Mouse (Mus musculus) limb, embryonic 11.5 days (tissue): ENCODE data around the gene Cfap97. TPM values are rescaled to one million over a fixed set of nuclear protein-coding genes. Genes with fewer than 3 reads are reported as not detected.
"Not testable (repeated sequence)": the region's sequence is repeated elsewhere in the genome, so short reads cannot be mapped to it uniquely, and the experiment has no call there.

Source experiments
- ATAC-seq: fragments of 200-750 bp; cut with Nextera tagmentation; 2 replicates; pipeline ENCODE4 v1.8.0; 2017; ENCODE audit warnings: low read depth; ENCODE audit not compliant: insufficient number of reproducible peaks, low FRiP score, low TSS enrichment
- DNase-seq: peaks from one replicate; pipeline ENCODE4 v3.0.0-alpha.2; 2015; ENCODE audit warnings: low spot score
- H3K27ac ChIP-seq: fragments of 300-500 bp; sonication (generic); replicated peaks from 2 replicates; pipeline ENCODE4 v1.5.1; 2014; ENCODE audit warnings: low read depth, mild to moderate bottlenecking, low read length
- H3K27me3 ChIP-seq: fragments of 300-500 bp; sonication (generic); 2 replicates; pipeline ENCODE4 v1.6.1; 2014; ENCODE audit warnings: mild to moderate bottlenecking, low read length, mixed read lengths; ENCODE audit not compliant: control insufficient read depth, insufficient read depth
- H3K36me3 ChIP-seq: fragments of 300-500 bp; sonication (generic); 2 replicates; pipeline ENCODE4 v1.6.1; 2014; ENCODE audit warnings: mild to moderate bottlenecking, low read length, moderate library complexity, mixed read lengths; ENCODE audit not compliant: control insufficient read depth, insufficient read depth
- H3K4me1 ChIP-seq: fragments of 300-500 bp; sonication (generic); 2 replicates; pipeline ENCODE4 v1.6.1; 2014; ENCODE audit warnings: low read length, mixed read lengths; ENCODE audit not compliant: control insufficient read depth, insufficient read depth
- H3K4me2 ChIP-seq: fragments of 300-500 bp; sonication (generic); 2 replicates; pipeline ENCODE4 v1.6.1; 2014; ENCODE audit warnings: low read depth, mild to moderate bottlenecking, moderate library complexity; ENCODE audit not compliant: severe bottlenecking
- H3K4me3 ChIP-seq: fragments of 300-500 bp; sonication (generic); 2 replicates; pipeline ENCODE4 v1.5.1; 2014; ENCODE audit warnings: low read depth, low read length
- H3K9ac ChIP-seq: fragments of 300-500 bp; sonication (generic); 2 replicates; pipeline ENCODE4 v1.6.1; 2014; ENCODE audit warnings: mild to moderate bottlenecking, low read length
- H3K9me3 ChIP-seq: fragments of 300-500 bp; sonication (generic); 2 replicates; pipeline ENCODE4 v1.6.1; 2016; ENCODE audit warnings: low read length; ENCODE audit not compliant: control insufficient read depth
- WGBS: fragments of 180-500 bp; shearing (Covaris S2); extraction: QIAGEN DNeasy Blood & Tissue Kit; methylation state at CpG from one replicate; pipeline ENCODE4 v1.1.7; 2014; 5-methylcytosine and 5-hydroxymethylcytosine counted together
- polyA plus RNA-seq: library from polyadenylated mRNA; unstranded; fragments of >200 nt; fragmentation: Nextera tagmentation; extraction: Ambion mirVana; gene quantifications from 2 replicates; pipeline ENCODE4 v1.2.1, GENCODE M21; 2014

Gene Cfap97
- 24.5 and 25.8 TPM in 2 replicates for polyA plus RNA-seq

- Histone ChIP-seq H3K4me3 (peak within 1 kb of the TSS; percentile 78), H3K27ac (no peak within 1 kb of the TSS), H3K9me3 (no peaks in the 10 kb centered on the region), H3K9ac (peak within 1 kb of the TSS; percentile 71), H3K4me2 (peak within 1 kb of the TSS; percentile 97), H3K4me1 (peaks cover 3% of the 10 kb centered on the region), H3K27me3 (no peaks in the 10 kb centered on the region), H3K36me3 (no peaks in the 10 kb centered on the region)
- 1% methylated on average over 45 of the region's 75 CpGs for WGBS
- peak; percentile 68 for DNase-seq
- ATAC-seq = peak; percentile 73
These were observed at the start of gene Cfap97 for GRCm38 (mm10) chr8:46151202-46152062. Gene Cfap97 (plus strand): TSS chr8:46151771.

GRCm38 (mm10) chr8:46103434-46103833, 48.1 kb upstream of the Cfap97 start:
- Histone ChIP-seq H3K27me3 (no peaks in the 10 kb centered on the region), H3K4me3 (no peak overlapping the region), H3K36me3 (no peaks in the 10 kb centered on the region), H3K4me2 (no peak overlapping the region), H3K4me1 (no peaks in the 10 kb centered on the region; the same call in 1 of the 2 replicates), H3K9ac (no peak overlapping the region), H3K27ac (no peak overlapping the region), H3K9me3 (no peaks in the 10 kb centered on the region)
- no peak for ATAC-seq
- DNase-seq = no peak
- WGBS = 95% methylated on average over 11 of the region's 11 CpGs

- ATAC-seq = no peak
These were observed 43.9 kb upstream of the Cfap97 start for GRCm38 (mm10) chr8:46107690-46108089.

GRCm38 (mm10) chr8:46113421-46114170, 38.0 kb upstream of the Cfap97 start:
- H3K9me3 ChIP-seq, H3K4me3 ChIP-seq, DNase-seq, H3K4me1 ChIP-seq, H3K4me2 ChIP-seq, H3K27me3 ChIP-seq, ATAC-seq, H3K9ac ChIP-seq, H3K27ac ChIP-seq, H3K36me3 ChIP-seq: not testable (repeated sequence)

More at GRCm38 (mm10) chr8:46107690-46108089, 43.9 kb upstream of the Cfap97 start:
- no peaks in the 10 kb centered on the region for H3K27me3 ChIP-seq
- no peak for DNase-seq
- no peaks in the 10 kb centered on the region for H3K36me3 ChIP-seq
- no peak overlapping the region for H3K27ac ChIP-seq
- no peaks in the 10 kb centered on the region for H3K9me3 ChIP-seq
- no peaks in the 10 kb centered on the region; the same call in 1 of the 2 replicates for H3K4me1 ChIP-seq
- no peak overlapping the region for H3K4me3 ChIP-seq
- H3K9ac ChIP-seq = no peak overlapping the region
- H3K4me2 ChIP-seq = no peak overlapping the region

GRCm38 (mm10) chr8:46117172-46117571, 34.4 kb upstream of the Cfap97 start:
- Histone ChIP-seq H3K27ac (no peak overlapping the region), H3K4me3 (no peak overlapping the region), H3K36me3 (no peaks in the 10 kb centered on the region), H3K4me1 (no peaks in the 10 kb centered on the region), H3K4me2 (no peak overlapping the region), H3K9me3 (no peaks in the 10 kb centered on the region), H3K9ac (no peak overlapping the region), H3K27me3 (no peaks in the 10 kb centered on the region)
- DNase-seq = no peak
- no peak for ATAC-seq
- WGBS = 89% methylated on average over 3 of the region's 3 CpGs

- no peak overlapping the region for H3K4me2 ChIP-seq
- no peak for DNase-seq
These were observed 32.4 kb upstream of the Cfap97 start for GRCm38 (mm10) chr8:46119176-46119575.

GRCm38 (mm10) chr8:46122498-46122897, 29.1 kb upstream of the Cfap97 start:
- ATAC-seq (no peak), DNase-seq (no peak)
- H3K4me2 ChIP-seq = no peak overlapping the region
- H3K36me3 ChIP-seq = no peaks in the 10 kb centered on the region
- H3K4me3 ChIP-seq = no peak overlapping the region
- WGBS = 98% methylated on average over 2 of the region's 2 CpGs
- H3K9ac ChIP-seq = no peak overlapping the region
- no peak overlapping the region for H3K27ac ChIP-seq
- no peaks in the 10 kb centered on the region for H3K9me3 ChIP-seq
- H3K27me3 ChIP-seq = no peaks in the 10 kb centered on the region
- H3K4me1 ChIP-seq = no peaks in the 10 kb centered on the region

More at GRCm38 (mm10) chr8:46119176-46119575, 32.4 kb upstream of the Cfap97 start:
- H3K27me3 ChIP-seq = no peaks in the 10 kb centered on the region
- no peak overlapping the region for H3K27ac ChIP-seq
- no peaks in the 10 kb centered on the region for H3K9me3 ChIP-seq
- 90% methylated on average over 3 of the region's 3 CpGs for WGBS
- no peaks in the 10 kb centered on the region for H3K36me3 ChIP-seq
- no peak overlapping the region for H3K9ac ChIP-seq
- no peak overlapping the region for H3K4me3 ChIP-seq
- no peaks in the 10 kb centered on the region for H3K4me1 ChIP-seq
- no peak for ATAC-seq

- Histone ChIP-seq H3K4me3 (no peak overlapping the region), H3K9ac (no peak overlapping the region), H3K27me3 (no peaks in the 10 kb centered on the region), H3K4me2 (no peak overlapping the region), H3K9me3 (no peaks in the 10 kb centered on the region), H3K36me3 (no peaks in the 10 kb centered on the region), H3K27ac (no peak overlapping the region), H3K4me1 (no peaks in the 10 kb centered on the region)
- 85% methylated on average over 2 of the region's 2 CpGs for WGBS
- no peak for DNase-seq
- no peak for ATAC-seq
These were observed 21.1 kb upstream of the Cfap97 start for GRCm38 (mm10) chr8:46130426-46130825.
